Mouse (Mus musculus): ENCODE results near the gene Usp53. TPM values are rescaled to one million over a fixed set of nuclear protein-coding genes. Genes with fewer than 3 reads are reported as not detected.

Usp53 gene
- polyA plus RNA-seq, 1 experiment from 2014 or later, result 5.4 TPM

GRCm38 (mm10) chr3:122898254-122898653, 86.1 kb downstream of the Usp53 start:
- 64% methylated on average over 6 of the region's 6 CpGs for WGBS
- no peak overlapping the region for H3K4me3 ChIP-seq
- no peaks in the 10 kb centered on the region for H3K27me3 ChIP-seq (ENCODE audit: low read depth, poor library complexity, severe bottlenecking)
- H3K4me1 ChIP-seq, result no peaks in the 10 kb centered on the region
- H3K36me3 ChIP-seq, result no peaks in the 10 kb centered on the region
- DNase-seq (ENCODE audit: low spot score), result no peak
- H3K9me3 ChIP-seq (replicated peaks), result no peaks in the 10 kb centered on the region
- no peak overlapping the region for H3K27ac ChIP-seq

- Histone ChIP-seq H3K9me3 (replicated peaks) (no peaks in the 10 kb centered on the region), H3K4me3 (no peak overlapping the region), H3K4me1 (no peaks in the 10 kb centered on the region), H3K27me3 (ENCODE audit: low read depth, poor library complexity, severe bottlenecking) (no peaks in the 10 kb centered on the region), H3K27ac (no peak overlapping the region), H3K36me3 (no peaks in the 10 kb centered on the region)
- WGBS, result 90% methylated on average over 11 of the region's 11 CpGs
- DNase-seq (ENCODE audit: low spot score), result no peak
These were observed 89.0 kb downstream of the Usp53 start for GRCm38 (mm10) chr3:122895189-122895731.

- 88% methylated on average over 3 of the region's 3 CpGs for WGBS
- Histone ChIP-seq H3K9me3 (replicated peaks) (no peaks in the 10 kb centered on the region), H3K27ac (no peak within 1 kb of the TSS), H3K4me1 (no peaks in the 10 kb centered on the region), H3K4me3 (no peak within 1 kb of the TSS), H3K36me3 (no peaks in the 10 kb centered on the region), H3K27me3 (ENCODE audit: low read depth, poor library complexity, severe bottlenecking) (no peaks in the 10 kb centered on the region)
- no peak for DNase-seq (ENCODE audit: low spot score)
These were observed 89.5 kb downstream of the Usp53 start, which contains the start of gene Fabp2 for GRCm38 (mm10) chr3:122894772-122895171. Gene Fabp2 (plus strand): TSS chr3:122895072.

- no peaks in the 10 kb centered on the region for H3K27me3 ChIP-seq (ENCODE audit: low read depth, poor library complexity, severe bottlenecking)
- no peak for DNase-seq (ENCODE audit: low spot score)
- no peaks in the 10 kb centered on the region for H3K9me3 ChIP-seq (replicated peaks)
- no peaks in the 10 kb centered on the region for H3K4me1 ChIP-seq
- H3K36me3 ChIP-seq, result no peaks in the 10 kb centered on the region
- no peak overlapping the region for H3K27ac ChIP-seq
- 87% methylated on average over 5 of the region's 5 CpGs for WGBS
- no peak overlapping the region for H3K4me3 ChIP-seq
These were observed 95.9 kb downstream of the Usp53 start for GRCm38 (mm10) chr3:122888371-122888819.

- H3K4me3 ChIP-seq, result no peak overlapping the region
- H3K27ac ChIP-seq, result no peak overlapping the region
- H3K36me3 ChIP-seq, result no peaks in the 10 kb centered on the region
- H3K4me1 ChIP-seq, result no peaks in the 10 kb centered on the region
- no peak for DNase-seq (ENCODE audit: low spot score)
- no peaks in the 10 kb centered on the region for H3K9me3 ChIP-seq (replicated peaks)
- no peaks in the 10 kb centered on the region for H3K27me3 ChIP-seq (ENCODE audit: low read depth, poor library complexity, severe bottlenecking)
- WGBS, result 79% methylated on average over 4 of the region's 4 CpGs
These were observed 96.6 kb downstream of the Usp53 start for GRCm38 (mm10) chr3:122887505-122888301.

Small RNA genes within 50 kb of the gene (microRNA-seq; reads per million reads assigned to microRNA genes)
- not detected for gene Gm22066

Other genes starting within 250 kb of the Usp53 start
- gene Fabp2, start 89.4 kb downstream of the Usp53 start, polyA plus RNA-seq (2016; fragmentation: Nextera tagmentation; extraction: Ambion mirVana), result not detected in 2 replicates
- not detected in 2 replicates for gene Gm10959, start 65.2 kb downstream of the Usp53 start, polyA plus RNA-seq (2016; fragmentation: Nextera tagmentation; extraction: Ambion mirVana)
- gene 1810037I17Rik, start 60.3 kb downstream of the Usp53 start, polyA plus RNA-seq (2016; fragmentation: Nextera tagmentation; extraction: Ambion mirVana), result 59.2 and 64.3 TPM in 2 replicates
- 0.11 TPM in 1 of 2 replicates, not detected in the other for gene Myoz2, start 50.5 kb upstream of the Usp53 start, polyA plus RNA-seq (2016; fragmentation: Nextera tagmentation; extraction: Ambion mirVana)